Mouse (Mus musculus): ENCODE results near the gene Bsg. TPM values are rescaled to one million over a fixed set of nuclear protein-coding genes. Genes with fewer than 3 reads are reported as not detected.

Gene Bsg
- polyA plus RNA-seq, 1 experiment from 2014 or later: 761 TPM

DNA sequence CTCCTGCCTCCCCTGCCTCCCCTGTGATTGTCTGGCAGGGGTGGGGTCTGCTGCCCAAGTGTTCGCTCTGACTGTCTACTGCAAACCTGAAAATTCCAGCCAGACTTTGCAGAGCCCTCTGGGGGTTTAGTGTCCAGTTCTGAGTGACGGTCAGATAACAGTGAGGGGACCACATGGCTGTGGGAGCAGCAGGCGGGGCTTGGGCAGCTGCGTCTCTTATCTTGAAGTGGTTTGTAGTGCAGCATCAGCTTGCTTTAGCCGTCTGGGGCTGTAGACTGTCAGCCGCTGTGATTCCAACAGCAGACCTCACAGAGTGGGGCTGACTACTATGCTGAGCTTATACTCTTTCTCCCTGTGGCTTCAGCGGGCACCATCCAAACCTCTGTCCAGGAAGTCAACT, 5.0 kb downstream of the Bsg start:
- no peak overlapping the region for H3K4me2 ChIP-seq (replicated peaks)
- H3K27ac ChIP-seq: no peak overlapping the region
- 82% methylated on average over 7 of the region's 7 CpGs for WGBS
- no peak for ATAC-seq (ENCODE audit: low FRiP score, low read depth)
- no peaks in the 10 kb centered on the region for H3K9me3 ChIP-seq
- H3K27me3 ChIP-seq: peaks cover 17% of the 10 kb centered on the region
- peaks cover 31% of the 10 kb centered on the region for H3K4me1 ChIP-seq
- no peak overlapping the region for H3K4me3 ChIP-seq
- no peak overlapping the region for H3K9ac ChIP-seq
- H3K36me3 ChIP-seq: peaks cover 60% of the 10 kb centered on the region

DNA sequence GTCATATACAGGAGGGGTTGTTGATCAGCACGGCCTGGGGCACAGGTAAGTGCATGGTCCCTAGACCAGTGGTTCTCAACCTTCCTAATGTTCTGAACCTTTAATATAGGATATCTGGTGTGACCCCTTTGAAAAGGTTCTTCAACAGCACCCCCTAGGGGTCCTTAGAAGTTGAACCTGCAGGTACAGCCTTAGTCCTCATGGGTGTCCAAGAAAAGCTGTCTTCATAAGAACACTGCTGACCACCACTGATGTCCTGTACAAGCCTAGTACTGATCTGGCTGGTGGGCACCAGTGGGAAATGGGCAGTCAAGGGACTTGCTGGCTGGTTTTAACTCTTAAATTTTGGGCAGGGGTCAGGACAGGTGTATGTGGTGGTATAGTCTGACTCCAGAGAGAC, 7.7 kb downstream of the Bsg start:
- Histone ChIP-seq H3K36me3 (peaks cover 48% of the 10 kb centered on the region), H3K4me1 (peaks cover 19% of the 10 kb centered on the region), H3K4me2 (replicated peaks) (no peak overlapping the region), H3K9ac (no peak overlapping the region), H3K27ac (no peak overlapping the region), H3K27me3 (peaks cover 44% of the 10 kb centered on the region), H3K9me3 (no peaks in the 10 kb centered on the region), H3K4me3 (no peak overlapping the region)
- peak; percentile 16; the same call in 1 of the 2 replicates for ATAC-seq (ENCODE audit: low FRiP score, low read depth)
- WGBS: 100% methylated on average over 1 of the region's 1 CpGs

DNA sequence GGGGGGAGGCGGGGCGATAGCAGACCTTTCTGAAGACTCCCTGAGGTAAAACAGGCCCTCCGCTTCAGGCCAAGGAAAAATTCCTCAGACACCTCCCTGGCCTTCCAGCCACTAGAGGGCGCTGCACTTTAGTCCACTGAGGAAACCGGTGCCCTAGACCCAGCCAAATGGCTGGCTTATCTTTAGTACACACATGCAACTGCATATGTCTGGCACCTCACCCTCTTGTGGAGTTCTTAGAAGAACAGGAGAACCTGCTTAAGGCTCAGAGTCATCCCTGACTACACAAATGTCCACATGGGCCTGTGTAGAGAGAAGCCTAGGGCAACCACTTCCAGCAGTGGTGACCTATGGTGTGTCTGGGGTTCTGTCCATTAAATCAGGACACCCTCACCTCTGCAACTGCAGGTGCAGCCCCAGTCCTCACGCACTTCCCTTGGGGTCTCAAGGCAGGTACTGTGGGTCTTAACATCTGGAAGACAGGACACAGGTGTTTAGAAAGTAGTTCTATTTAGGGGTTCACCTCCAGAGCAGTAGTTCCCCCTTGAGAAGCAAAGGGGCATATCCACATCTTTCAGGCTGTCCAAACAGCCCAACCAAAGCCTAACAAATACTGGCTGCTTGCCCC, 8.3 kb downstream of the Bsg start:
- H3K4me3 ChIP-seq: no peak overlapping the region
- no peak overlapping the region for H3K4me2 ChIP-seq (replicated peaks)
- no peak; the same call in 1 of the 2 replicates for ATAC-seq (ENCODE audit: low FRiP score, low read depth)
- H3K9ac ChIP-seq: no peak overlapping the region
- no peaks in the 10 kb centered on the region for H3K9me3 ChIP-seq
- WGBS: 22% methylated on average over 4 of the region's 6 CpGs
- no peak overlapping the region for H3K27ac ChIP-seq
- peaks cover 19% of the 10 kb centered on the region for H3K4me1 ChIP-seq
- peaks cover 50% of the 10 kb centered on the region for H3K27me3 ChIP-seq
- peaks cover 43% of the 10 kb centered on the region for H3K36me3 ChIP-seq

DNA sequence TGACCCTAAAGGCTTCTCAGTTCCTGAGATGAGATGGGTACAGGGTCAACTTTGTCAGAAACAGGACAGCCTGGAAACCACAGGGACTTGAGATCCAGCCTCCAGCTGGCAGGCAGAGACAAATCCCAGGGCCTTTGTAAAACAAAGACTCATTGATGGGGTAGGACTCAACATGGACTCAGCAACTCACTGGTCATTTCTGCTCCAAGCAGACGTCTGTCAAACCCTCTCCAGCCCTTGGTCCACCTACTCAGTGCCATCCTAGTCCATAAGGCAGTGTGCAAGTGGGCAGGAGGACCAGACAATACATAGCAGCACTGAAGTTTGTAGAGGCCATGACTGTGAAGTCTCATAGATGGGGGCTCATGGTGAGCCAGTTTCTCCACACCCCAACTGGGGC, 8.9 kb downstream of the Bsg start:
- H3K9ac ChIP-seq: no peak overlapping the region
- H3K27ac ChIP-seq: no peak overlapping the region
- no peaks in the 10 kb centered on the region for H3K9me3 ChIP-seq
- no peak overlapping the region for H3K4me2 ChIP-seq (replicated peaks)
- peaks cover 55% of the 10 kb centered on the region for H3K27me3 ChIP-seq
- no peak for ATAC-seq (ENCODE audit: low FRiP score, low read depth)
- no peak overlapping the region for H3K4me3 ChIP-seq
- 30% methylated on average over 1 of the region's 1 CpGs for WGBS
- peaks cover 38% of the 10 kb centered on the region for H3K36me3 ChIP-seq
- peaks cover 19% of the 10 kb centered on the region for H3K4me1 ChIP-seq

DNA sequence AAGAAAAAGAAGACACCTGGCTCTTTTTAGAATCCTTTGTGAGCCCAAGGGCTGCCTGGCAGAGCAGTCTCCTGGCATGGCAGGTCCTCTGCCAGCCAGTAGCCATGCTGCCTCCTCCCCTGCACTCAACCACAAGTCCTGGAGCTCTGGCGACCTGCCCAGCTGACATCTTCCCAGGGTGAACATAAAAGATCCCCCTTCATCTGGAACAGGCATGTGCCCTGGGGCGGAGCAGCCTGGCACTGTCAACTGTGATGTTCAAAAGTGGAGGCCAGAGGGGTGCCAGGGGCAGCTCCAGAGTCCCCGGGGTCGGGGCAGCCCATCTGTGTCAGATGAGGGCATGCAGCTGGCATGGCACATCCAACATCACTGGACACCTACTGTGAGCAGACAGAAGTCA, 10.7 kb downstream of the Bsg start:
- Histone ChIP-seq H3K4me2 (replicated peaks) (no peak overlapping the region), H3K36me3 (peaks cover 22% of the 10 kb centered on the region), H3K4me3 (no peak overlapping the region), H3K9ac (no peak overlapping the region), H3K9me3 (no peaks in the 10 kb centered on the region), H3K27ac (no peak overlapping the region), H3K27me3 (peaks cover 74% of the 10 kb centered on the region), H3K4me1 (peaks cover 19% of the 10 kb centered on the region)
- 76% methylated on average over 4 of the region's 4 CpGs for WGBS
- no peak for ATAC-seq (ENCODE audit: low FRiP score, low read depth)

DNA sequence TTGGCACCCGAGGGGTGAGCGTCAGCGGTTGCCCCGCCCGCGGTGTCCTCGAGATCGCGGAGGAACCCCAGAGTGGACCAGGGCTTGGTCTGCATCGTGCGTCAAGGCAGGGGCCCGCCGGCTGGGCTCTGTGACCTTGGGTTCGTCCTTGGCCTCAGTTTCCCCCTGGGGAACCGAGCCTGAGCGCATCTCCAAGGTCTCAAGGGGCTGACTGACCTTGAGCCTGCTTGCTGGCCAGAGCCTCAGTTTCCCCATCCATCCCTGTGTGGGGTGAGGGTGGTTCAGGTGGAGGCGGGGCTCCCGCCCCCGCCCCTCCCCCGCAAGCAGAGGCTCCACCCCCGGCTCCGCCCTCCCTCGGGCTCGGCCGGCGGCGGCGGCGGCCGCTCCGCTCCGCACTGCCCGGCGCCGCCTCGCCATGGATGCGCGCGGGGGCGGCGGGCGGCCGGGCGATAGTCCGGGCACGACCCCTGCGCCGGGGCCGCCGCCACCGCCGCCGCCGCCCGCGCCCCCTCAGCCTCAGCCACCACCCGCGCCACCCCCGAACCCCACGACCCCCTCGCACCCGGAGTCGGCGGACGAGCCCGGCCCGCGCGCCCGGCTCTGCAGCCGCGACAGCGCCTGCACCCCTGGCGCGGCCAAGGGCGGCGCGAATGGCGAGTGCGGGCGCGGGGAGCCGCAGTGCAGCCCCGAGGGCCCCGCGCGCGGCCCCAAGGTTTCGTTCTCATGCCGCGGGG, 12.1 kb downstream of the Bsg start, which contains the start of gene Hcn2:
Gene Hcn2 (plus strand): TSS at position 381 of the 734 bp plus-strand sequence.
- peak within 1 kb of the TSS; percentile 95 for H3K4me2 ChIP-seq (replicated peaks)
- no peak within 1 kb of the TSS for H3K27ac ChIP-seq
- H3K36me3 ChIP-seq: peaks cover 8% of the 10 kb centered on the region
- H3K9ac ChIP-seq: peak within 1 kb of the TSS; percentile 43
- ATAC-seq (ENCODE audit: low FRiP score, low read depth): no peak
- WGBS: 4% methylated on average over 37 of the region's 91 CpGs
- no peaks in the 10 kb centered on the region for H3K9me3 ChIP-seq
- H3K27me3 ChIP-seq: peaks cover 80% of the 10 kb centered on the region
- peak within 1 kb of the TSS; percentile 60 for H3K4me3 ChIP-seq
- H3K4me1 ChIP-seq: peaks cover 19% of the 10 kb centered on the region

DNA sequence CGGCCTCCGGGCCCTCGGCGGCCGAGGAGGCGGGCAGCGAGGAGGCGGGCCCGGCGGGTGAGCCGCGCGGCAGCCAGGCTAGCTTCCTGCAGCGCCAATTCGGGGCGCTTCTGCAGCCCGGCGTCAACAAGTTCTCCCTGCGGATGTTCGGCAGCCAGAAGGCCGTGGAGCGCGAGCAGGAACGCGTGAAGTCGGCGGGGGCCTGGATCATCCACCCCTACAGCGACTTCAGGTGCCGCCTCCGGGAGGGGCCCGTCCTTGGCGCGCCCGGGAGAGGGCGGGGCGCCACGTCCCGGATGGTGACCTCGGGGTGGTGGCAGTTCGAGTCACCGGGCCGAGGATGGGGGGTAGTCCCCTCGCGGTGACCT, 12.7 kb downstream of the Bsg start:
- ATAC-seq (ENCODE audit: low FRiP score, low read depth): no peak; the same call in 1 of the 2 replicates
- Histone ChIP-seq H3K27me3 (peaks cover 80% of the 10 kb centered on the region), H3K4me1 (peaks cover 19% of the 10 kb centered on the region), H3K36me3 (peaks cover 2% of the 10 kb centered on the region), H3K9ac (peak overlapping the region; percentile 43), H3K9me3 (no peaks in the 10 kb centered on the region), H3K4me3 (peak overlapping the region; percentile 60), H3K27ac (no peak overlapping the region), H3K4me2 (replicated peaks) (peak overlapping the region; percentile 95)
- under 1% methylated on average over 37 of the region's 44 CpGs for WGBS

DNA sequence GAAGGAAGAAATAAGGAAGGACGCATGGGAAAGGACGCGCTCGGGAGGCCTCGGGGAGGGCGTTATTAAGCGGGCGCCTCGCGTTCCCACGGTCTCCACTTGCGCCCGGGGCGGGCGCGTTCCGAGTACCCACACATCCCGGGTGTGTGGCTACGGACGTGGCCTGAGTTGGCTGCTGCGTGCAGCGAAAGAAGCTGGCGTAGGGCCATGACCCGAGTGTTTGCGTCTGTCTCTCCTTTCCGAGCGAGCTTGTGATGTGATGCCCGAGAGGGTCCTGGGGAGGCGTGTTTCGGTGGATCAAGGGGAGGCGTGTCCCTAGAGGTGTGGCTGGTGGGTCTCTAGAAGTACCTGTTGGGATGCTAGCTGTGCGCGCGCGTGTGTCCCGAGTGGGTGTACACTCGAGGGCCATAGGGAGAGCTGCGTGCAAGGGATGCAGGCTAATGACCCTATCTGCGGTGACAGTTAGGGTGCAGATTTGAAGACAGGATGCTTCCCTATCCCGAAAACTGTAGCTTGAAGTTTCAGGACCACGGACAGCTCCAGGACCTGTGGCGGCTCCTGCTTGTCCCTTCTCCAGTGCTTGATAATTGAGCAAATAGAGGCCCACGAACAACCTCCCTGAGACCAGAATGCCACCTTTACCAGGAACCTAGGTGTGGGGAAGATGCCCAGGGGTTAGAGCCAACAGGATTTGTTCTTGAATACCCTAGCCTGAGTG, 13.5 kb downstream of the Bsg start:
- peak overlapping the region; percentile 95 for H3K4me2 ChIP-seq (replicated peaks)
- no peak for ATAC-seq (ENCODE audit: low FRiP score, low read depth)
- peaks cover 78% of the 10 kb centered on the region for H3K27me3 ChIP-seq
- H3K36me3 ChIP-seq: no peaks in the 10 kb centered on the region
- WGBS: 6% methylated on average over 43 of the region's 43 CpGs
- peak overlapping the region; percentile 60 for H3K4me3 ChIP-seq
- no peak overlapping the region for H3K9ac ChIP-seq
- H3K9me3 ChIP-seq: no peaks in the 10 kb centered on the region
- H3K4me1 ChIP-seq: peaks cover 19% of the 10 kb centered on the region
- H3K27ac ChIP-seq: no peak overlapping the region

DNA sequence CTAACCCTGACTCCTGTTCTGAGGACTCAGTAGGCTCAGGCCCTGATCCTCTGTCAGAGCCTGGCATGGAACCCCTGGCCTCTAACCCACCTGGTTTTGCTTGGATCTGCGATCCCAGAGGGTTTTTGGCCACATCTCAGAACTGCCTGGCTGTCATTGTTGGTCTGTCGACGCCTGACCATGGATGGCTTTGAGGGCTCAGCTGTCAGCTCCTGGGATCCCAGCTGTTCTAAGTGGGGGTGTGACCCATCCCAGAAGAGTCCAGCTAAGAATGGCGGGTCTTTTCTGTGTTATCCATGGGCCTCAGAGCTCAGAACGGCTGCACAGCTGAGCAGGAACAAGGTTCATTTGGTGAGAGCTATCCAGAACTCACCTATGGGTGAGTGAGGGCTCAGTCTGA, 16.8 kb downstream of the Bsg start:
- no peak overlapping the region for H3K4me3 ChIP-seq
- H3K9me3 ChIP-seq: no peaks in the 10 kb centered on the region
- no peak overlapping the region for H3K27ac ChIP-seq
- peaks cover 46% of the 10 kb centered on the region for H3K27me3 ChIP-seq
- peaks cover 18% of the 10 kb centered on the region for H3K4me1 ChIP-seq
- ATAC-seq (ENCODE audit: low FRiP score, low read depth): no peak
- 0 out of 2 replicates have a peak overlapping the region, but pooled peaks have one; percentile 4 for H3K9ac ChIP-seq
- no peaks in the 10 kb centered on the region for H3K36me3 ChIP-seq
- H3K4me2 ChIP-seq (replicated peaks): no peak overlapping the region
- WGBS: 69% methylated on average over 5 of the region's 5 CpGs

DNA sequence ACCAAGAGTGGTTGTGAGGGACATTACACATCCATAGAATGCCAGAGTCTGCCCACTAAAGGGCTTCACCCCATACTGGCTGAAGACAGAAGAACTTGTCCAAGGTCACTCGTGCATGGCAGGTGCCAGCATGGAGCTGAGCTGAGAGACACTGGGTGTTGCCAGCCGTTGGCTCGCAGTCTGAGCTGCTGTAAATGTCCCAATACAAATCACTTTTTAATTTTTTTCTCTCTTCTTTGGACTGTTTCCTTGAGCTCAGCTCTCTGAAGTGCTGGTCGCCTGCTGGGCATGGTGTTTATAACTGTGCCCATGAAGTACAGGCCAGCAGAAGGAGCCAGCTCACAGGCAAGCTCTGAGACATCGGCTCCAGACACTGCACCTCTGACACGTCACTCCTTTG, 18.8 kb downstream of the Bsg start:
- no peaks in the 10 kb centered on the region for H3K9me3 ChIP-seq
- WGBS: 73% methylated on average over 6 of the region's 6 CpGs
- H3K4me2 ChIP-seq (replicated peaks): no peak overlapping the region
- no peaks in the 10 kb centered on the region for H3K36me3 ChIP-seq
- H3K4me3 ChIP-seq: no peak overlapping the region
- no peaks in the 10 kb centered on the region for H3K4me1 ChIP-seq
- H3K27me3 ChIP-seq: peaks cover 26% of the 10 kb centered on the region
- no peak overlapping the region for H3K9ac ChIP-seq
- H3K27ac ChIP-seq: no peak overlapping the region
- no peak for ATAC-seq (ENCODE audit: low FRiP score, low read depth)

DNA sequence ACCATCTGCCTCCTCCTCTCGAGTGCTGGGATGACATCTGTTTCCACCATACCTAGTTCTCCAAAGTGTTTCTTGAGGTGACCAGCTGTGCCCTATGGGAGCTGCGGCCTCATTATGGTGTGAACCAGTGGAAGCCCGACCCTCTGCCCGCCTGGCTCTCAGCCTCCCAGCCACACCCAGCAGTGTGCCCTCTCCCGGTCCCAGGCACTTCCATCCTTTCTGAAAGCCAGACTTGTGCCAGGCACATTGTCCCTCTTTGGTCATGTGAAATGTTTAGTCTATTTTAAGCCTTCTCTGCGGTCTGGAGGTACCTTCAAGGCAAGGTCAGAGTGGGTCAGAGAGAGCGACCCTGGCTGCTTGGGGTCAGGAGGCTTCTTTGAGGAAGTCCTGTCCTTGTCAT, 19.4 kb downstream of the Bsg start:
- no peak for ATAC-seq (ENCODE audit: low FRiP score, low read depth)
- H3K27me3 ChIP-seq: peaks cover 20% of the 10 kb centered on the region
- H3K27ac ChIP-seq: no peak overlapping the region
- no peak overlapping the region for H3K4me2 ChIP-seq (replicated peaks)
- H3K4me3 ChIP-seq: no peak overlapping the region
- no peaks in the 10 kb centered on the region for H3K36me3 ChIP-seq
- H3K9me3 ChIP-seq: no peaks in the 10 kb centered on the region
- WGBS: 78% methylated on average over 7 of the region's 7 CpGs
- no peak overlapping the region for H3K9ac ChIP-seq
- H3K4me1 ChIP-seq: no peaks in the 10 kb centered on the region

DNA sequence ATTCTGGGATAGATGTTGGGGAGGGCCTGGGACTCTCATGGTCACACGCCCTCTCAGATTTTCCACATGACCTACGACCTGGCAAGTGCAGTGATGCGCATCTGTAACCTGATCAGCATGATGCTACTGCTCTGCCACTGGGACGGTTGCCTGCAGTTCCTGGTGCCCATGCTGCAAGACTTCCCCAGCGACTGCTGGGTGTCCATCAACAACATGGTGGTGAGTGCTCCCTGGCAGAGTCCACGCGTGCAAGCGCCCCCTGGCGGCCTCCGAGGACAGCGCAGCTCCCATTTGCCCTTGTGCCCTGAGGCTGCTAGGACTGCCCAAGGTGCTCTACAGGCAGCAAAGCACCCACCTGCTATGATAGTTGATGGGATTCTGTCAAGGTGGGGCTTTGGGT, 21.8 kb downstream of the Bsg start:
- Histone ChIP-seq H3K27ac (no peak overlapping the region), H3K36me3 (no peaks in the 10 kb centered on the region), H3K9me3 (no peaks in the 10 kb centered on the region), H3K4me1 (no peaks in the 10 kb centered on the region), H3K4me3 (no peak overlapping the region), H3K4me2 (replicated peaks) (no peak overlapping the region), H3K27me3 (no peaks in the 10 kb centered on the region), H3K9ac (no peak overlapping the region)
- ATAC-seq (ENCODE audit: low FRiP score, low read depth): no peak
- WGBS: 34% methylated on average over 11 of the region's 11 CpGs
